Comparison of ENCODE assay signal across 26 mouse cellular contexts in genomic region chr8:55397046-55397445, GRCm38 (mm10).
A peak's percentile ranks its signal among the peaks of the same experiment; 100 is the strongest.
DNase-seq lines count a peak whose midpoint lies in the region; ATAC-seq lines count a peak whose summit lies in the region.
"Had no signal": no experiment of that assay in that cellular context is flagged by ENCODE, and none has a peak within 500 bp of the region (broad histone marks: within the 10 kb centered on the region; RNA-seq: fewer than 3 reads in every experiment).

No protein-coding gene starts in this region.

- H3K36me3 ChIP-seq in embryonic facial prominence, embryonic 11.5 days (replicated peaks; ENCODE audit: control insufficient read depth, insufficient read depth, low read depth, low read length) = no peaks in the 10 kb centered on the region
- no peaks in the 10 kb centered on the region for H3K36me3 ChIP-seq in embryonic facial prominence, embryonic 10.5 days (replicated peaks)
- H3K36me3 ChIP-seq in embryonic facial prominence, embryonic 13.5 days = no peaks in the 10 kb centered on the region
- H3K36me3 ChIP-seq in limb, embryonic 13.5 days = no peaks in the 10 kb centered on the region
- H3K36me3 ChIP-seq: embryonic facial prominence, embryonic 15.5 days; forebrain, embryonic 15.5 days; G1E had no signal

- H3K4me1 ChIP-seq in embryonic facial prominence, embryonic 11.5 days (ENCODE audit: control insufficient read depth, insufficient read depth, low read length) = no peaks in the 10 kb centered on the region
- no peaks in the 10 kb centered on the region for H3K4me1 ChIP-seq in embryonic facial prominence, embryonic 10.5 days
- H3K4me1 ChIP-seq in embryonic facial prominence, embryonic 13.5 days = no peaks in the 10 kb centered on the region
- H3K4me1 ChIP-seq in limb, embryonic 13.5 days = peaks cover 11% of the 10 kb centered on the region
- H3K4me1 ChIP-seq: embryonic facial prominence, embryonic 15.5 days; forebrain, embryonic 13.5 days; forebrain, embryonic 15.5 days had no signal

- H3K4me2 ChIP-seq in embryonic facial prominence, embryonic 11.5 days (ENCODE audit: low read depth, low read length) = no peak overlapping the region
- H3K4me2 ChIP-seq in embryonic facial prominence, embryonic 13.5 days = no peak overlapping the region
- H3K4me2 ChIP-seq in limb, embryonic 13.5 days (replicated peaks) = no peak overlapping the region
- H3K4me2 ChIP-seq: embryonic facial prominence, embryonic 15.5 days; forebrain, embryonic 13.5 days; forebrain, embryonic 15.5 days had no signal

- H3K27ac ChIP-seq in embryonic facial prominence, embryonic 11.5 days (replicated peaks; ENCODE audit: low read depth, low read length) = no peak overlapping the region
- no peak overlapping the region for H3K27ac ChIP-seq in embryonic facial prominence, embryonic 10.5 days (replicated peaks)
- no peak overlapping the region for H3K27ac ChIP-seq in embryonic facial prominence, embryonic 13.5 days
- no peak overlapping the region for H3K27ac ChIP-seq in limb, embryonic 13.5 days
- H3K27ac ChIP-seq: embryonic facial prominence, embryonic 15.5 days; forebrain, embryonic 13.5 days; forebrain, embryonic 15.5 days had no signal

- no peak overlapping the region for H3K4me3 ChIP-seq in embryonic facial prominence, embryonic 11.5 days (ENCODE audit: low read depth, low read length)
- no peak overlapping the region for H3K4me3 ChIP-seq in embryonic facial prominence, embryonic 10.5 days
- no peak overlapping the region for H3K4me3 ChIP-seq in embryonic facial prominence, embryonic 13.5 days
- H3K4me3 ChIP-seq in limb, embryonic 13.5 days = no peak overlapping the region
- H3K4me3 ChIP-seq: embryonic facial prominence, embryonic 15.5 days; erythroblast, embryonic 14.5 days; forebrain, embryonic 13.5 days; forebrain, embryonic 15.5 days had no signal

- DNase-seq in embryonic facial prominence, embryonic 11.5 days (ENCODE audit: low spot score) = peak; percentile 21
- no peak for DNase-seq in embryonic facial prominence, embryonic 10.5 days (ENCODE audit: low spot score)
- DNase-seq in retina, embryonic 14.5 days (ENCODE audit: low spot score) = no peak
- DNase-seq in adrenal gland, postnatal 36 days = no peak
- DNase-seq: adrenal gland, adult 8-10 months; adrenal gland, postnatal 14 days; B cell, adult 2 months; cerebellum, adult 11 months; cerebellum, adult 18-20 months; cerebellum, adult 8-10 months; cerebellum, adult 9-11 months; cerebellum, postnatal 14 days; cerebellum, postnatal 36 days; embryo, embryonic 11 days; forebrain, postnatal 0 days had no signal

- ATAC-seq in embryonic facial prominence, embryonic 11.5 days (replicated peaks; ENCODE audit: insufficient number of reproducible peaks, low FRiP score, low TSS enrichment, low read depth) = no peak
- 0 out of 2 replicates have a peak, but pooled peaks have one; percentile 6 for ATAC-seq in embryonic facial prominence, embryonic 13.5 days (ENCODE audit: insufficient number of reproducible peaks, insufficient read depth, low FRiP score, low TSS enrichment, low read depth)
- ATAC-seq in limb, embryonic 13.5 days (ENCODE audit: low FRiP score, low read depth) = peak; percentile 73
- ATAC-seq: activated CD4-positive, CD25-positive, alpha-beta regulatory T cell, adult 4 months; CD4-positive, CD25-positive, alpha-beta regulatory T cell, adult 4 months; forebrain, embryonic 13.5 days; forebrain, embryonic 15.5 days; forebrain, postnatal 0 days; Patski had no signal

- H3K27me3 ChIP-seq in embryonic facial prominence, embryonic 11.5 days (ENCODE audit: control insufficient read depth, insufficient read depth, low read length) = no peaks in the 10 kb centered on the region
- no peaks in the 10 kb centered on the region for H3K27me3 ChIP-seq in embryonic facial prominence, embryonic 10.5 days (replicated peaks; ENCODE audit: low read depth, poor library complexity, severe bottlenecking)
- H3K27me3 ChIP-seq in embryonic facial prominence, embryonic 13.5 days = no peaks in the 10 kb centered on the region
- no peaks in the 10 kb centered on the region for H3K27me3 ChIP-seq in limb, embryonic 13.5 days
- H3K27me3 ChIP-seq: CH12.LX; embryonic facial prominence, embryonic 15.5 days; forebrain, embryonic 13.5 days; forebrain, embryonic 15.5 days; Patski had no signal

- no peaks in the 10 kb centered on the region for H3K9me3 ChIP-seq in embryonic facial prominence, embryonic 11.5 days (replicated peaks; ENCODE audit: control insufficient read depth, low read length)
- H3K9me3 ChIP-seq in embryonic facial prominence, embryonic 10.5 days = no peaks in the 10 kb centered on the region
- no peaks in the 10 kb centered on the region for H3K9me3 ChIP-seq in embryonic facial prominence, embryonic 13.5 days
- no peaks in the 10 kb centered on the region for H3K9me3 ChIP-seq in limb, embryonic 13.5 days
- H3K9me3 ChIP-seq: embryonic facial prominence, embryonic 15.5 days; forebrain, embryonic 13.5 days; forebrain, embryonic 15.5 days had no signal

- no peak overlapping the region for H3K9ac ChIP-seq in embryonic facial prominence, embryonic 11.5 days (replicated peaks; ENCODE audit: low read length)
- no peak overlapping the region for H3K9ac ChIP-seq in embryonic facial prominence, embryonic 13.5 days
- no peak overlapping the region for H3K9ac ChIP-seq in limb, embryonic 13.5 days
- H3K9ac ChIP-seq: embryonic facial prominence, embryonic 15.5 days; forebrain, embryonic 13.5 days; forebrain, embryonic 15.5 days; forebrain, postnatal 0 days had no signal

- 50% methylated on average over 2 of the region's 2 CpGs for WGBS in embryonic facial prominence, embryonic 11.5 days
- WGBS in embryonic facial prominence, embryonic 10.5 days = 59% methylated on average over 2 of the region's 2 CpGs
- 24% methylated on average over 2 of the region's 2 CpGs for WGBS in embryonic facial prominence, embryonic 13.5 days
- WGBS in limb, embryonic 13.5 days = 12% methylated on average over 2 of the region's 2 CpGs
